Mouse (Mus musculus): ENCODE data around the gene Rara.

- TF ChIP-seq CTCF (conservative IDR thresholded peaks at IDR 0.05; ENCODE audit: low read length) = no peak
- TF ChIP-seq NANOG (IDR thresholded peaks at IDR 0.05; ENCODE audit: borderline replicate concordance, low read length) = no peak
These were observed 27.4 kb downstream of the Rara start for GRCm38 (mm10) chr11:98954801-98955706.

All from E14TG2a.4 (cell line).